Mouse (Mus musculus) midbrain, embryonic 16.5 days (tissue): ENCODE measurements around the gene Rbm19. TPM values are rescaled to one million over a fixed set of nuclear protein-coding genes. Genes with fewer than 3 reads are reported as not detected.

Experiments used
- ATAC-seq: fragments of 200-750 bp; cut with Nextera tagmentation; 2 replicates; pipeline ENCODE4 v1.8.0; 2017; ENCODE audit warnings: moderate TSS enrichment
- H3K27ac ChIP-seq: fragments of 300-500 bp; sonication (generic); 2 replicates; pipeline ENCODE4 v1.5.1; 2014; ENCODE audit warnings: mild to moderate bottlenecking, low read length, mixed read lengths
- H3K27me3 ChIP-seq: fragments of 300-500 bp; sonication (generic); 2 replicates; pipeline ENCODE4 v1.6.1; 2014; ENCODE audit warnings: low read depth, low read length, mixed read lengths; ENCODE audit not compliant: control insufficient read depth, insufficient read depth
- H3K36me3 ChIP-seq: fragments of 300-500 bp; sonication (generic); 2 replicates; pipeline ENCODE4 v1.6.1; 2014; ENCODE audit warnings: mild to moderate bottlenecking, low read length, moderate library complexity, mixed read lengths; ENCODE audit not compliant: control insufficient read depth, insufficient read depth
- H3K4me1 ChIP-seq: fragments of 300-500 bp; sonication (generic); 2 replicates; pipeline ENCODE4 v1.6.1; 2014; ENCODE audit warnings: mild to moderate bottlenecking, low read length, mixed read lengths; ENCODE audit not compliant: control insufficient read depth, insufficient read depth
- H3K4me2 ChIP-seq: fragments of 300-500 bp; sonication (generic); 2 replicates; pipeline ENCODE4 v1.6.1; 2014; ENCODE audit warnings: mild to moderate bottlenecking, low read length, mixed read lengths
- H3K4me3 ChIP-seq: fragments of 300-500 bp; sonication (generic); 2 replicates; pipeline ENCODE4 v1.5.1; 2014; ENCODE audit warnings: low read depth, mild to moderate bottlenecking, low read length, moderate library complexity, mixed read lengths
- H3K9ac ChIP-seq: fragments of 300-500 bp; sonication (generic); 2 replicates; pipeline ENCODE4 v1.6.1; 2014; ENCODE audit warnings: low read depth, low read length, mixed read lengths
- H3K9me3 ChIP-seq: fragments of 300-500 bp; sonication (generic); replicated peaks from 2 replicates; pipeline ENCODE4 v1.6.1; 2014; ENCODE audit warnings: mild to moderate bottlenecking, low read length, mixed read lengths; ENCODE audit not compliant: control insufficient read depth, poor library complexity, severe bottlenecking
- WGBS: fragments of 180-500 bp; shearing (Covaris S2); extraction: QIAGEN DNeasy Blood & Tissue Kit; methylation state at CpG from one replicate; pipeline ENCODE4 v1.1.7; 2014; 5-methylcytosine and 5-hydroxymethylcytosine counted together
- polyA plus RNA-seq: library from polyadenylated mRNA; unstranded; fragments of >200 nt; fragmentation: Nextera tagmentation; extraction: Ambion mirVana; gene quantifications from 2 replicates; pipeline ENCODE4 v1.2.1, GENCODE M21; 2015

Gene Rbm19
- polyA plus RNA-seq, 1 experiment from 2014 or later, result 19.3 TPM

DNA sequence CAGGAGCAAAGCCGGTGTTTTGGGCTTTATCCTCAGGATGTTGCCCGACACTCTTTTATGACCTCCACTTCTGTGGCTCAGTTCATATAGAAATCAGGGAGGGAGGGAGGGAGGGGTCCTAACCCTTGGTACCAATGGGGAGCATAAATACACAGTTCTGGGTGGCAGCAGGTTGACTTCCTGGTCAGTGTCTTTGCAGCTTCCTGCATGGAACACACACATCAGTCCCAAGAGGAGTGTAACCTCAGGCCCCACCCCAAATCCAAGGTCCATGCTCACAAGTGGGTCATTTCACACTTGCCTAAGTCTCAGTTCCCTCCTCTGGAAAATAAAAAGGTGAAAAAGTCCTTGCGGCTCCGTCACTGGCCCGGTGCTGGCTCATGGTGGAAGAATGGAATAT, 129.1 kb downstream of the Rbm19 start:
- ATAC-seq, result no peak
- Histone ChIP-seq H3K4me1 (no peaks in the 10 kb centered on the region), H3K9ac (no peak overlapping the region), H3K4me3 (no peak overlapping the region), H3K27me3 (0 out of 2 replicates have a peak, but pooled peaks cover 3% of the 10 kb centered on the region), H3K36me3 (no peaks in the 10 kb centered on the region), H3K9me3 (no peaks in the 10 kb centered on the region), H3K27ac (no peak overlapping the region), H3K4me2 (no peak overlapping the region)
- 81% methylated on average over 4 of the region's 5 CpGs for WGBS
